Mouse (Mus musculus): ENCODE measurements around the gene Sipa1l1. TPM values are rescaled to one million over a fixed set of nuclear protein-coding genes. Genes with fewer than 3 reads are reported as not detected.

Sipa1l1 gene
- polyA plus RNA-seq, 1 experiment, result 9.7 TPM

- H3K79me3 ChIP-seq (ENCODE audit: low read depth), result no peaks in the 10 kb centered on the region
- TF ChIP-seq MAX (IDR thresholded peaks at IDR 0.05) (no peak), MYOD1 (IDR thresholded peaks at IDR 0.05; ENCODE audit: control insufficient read depth, insufficient read length, low read depth) (no peak), CTCF (IDR thresholded peaks at IDR 0.05; ENCODE audit: control insufficient read depth, insufficient read depth, insufficient read length) (no peak), MYOG (IDR thresholded peaks at IDR 0.05; ENCODE audit: control insufficient read depth, extremely low read depth, insufficient read length) (no peak), CEBPB (IDR thresholded peaks at IDR 0.05; ENCODE audit: low read depth) (no peak), USF1 (IDR thresholded peaks at IDR 0.05; ENCODE audit: low read depth) (no peak), FOSL1 (IDR thresholded peaks at IDR 0.05; ENCODE audit: insufficient read depth, low read length, poor library complexity, severe bottlenecking) (no peak)
- no peak overlapping the region for H3K4me3 ChIP-seq (ENCODE audit: insufficient read depth, poor library complexity, severe bottlenecking)
- no peaks in the 10 kb centered on the region for H3K36me3 ChIP-seq (ENCODE audit: control insufficient read depth, insufficient read depth)
- no peaks in the 10 kb centered on the region for H3K79me2 ChIP-seq (ENCODE audit: control insufficient read depth, insufficient read depth)
- H3ac ChIP-seq (ENCODE audit: control insufficient read depth, insufficient read length, low read depth), result no peak overlapping the region
- no peaks in the 10 kb centered on the region for H3K27me3 ChIP-seq (ENCODE audit: control insufficient read depth, insufficient read depth, insufficient read length)
Measured at GRCm38 (mm10) chr12:82332836-82333614, 163.9 kb downstream of the Sipa1l1 start.

DNA sequence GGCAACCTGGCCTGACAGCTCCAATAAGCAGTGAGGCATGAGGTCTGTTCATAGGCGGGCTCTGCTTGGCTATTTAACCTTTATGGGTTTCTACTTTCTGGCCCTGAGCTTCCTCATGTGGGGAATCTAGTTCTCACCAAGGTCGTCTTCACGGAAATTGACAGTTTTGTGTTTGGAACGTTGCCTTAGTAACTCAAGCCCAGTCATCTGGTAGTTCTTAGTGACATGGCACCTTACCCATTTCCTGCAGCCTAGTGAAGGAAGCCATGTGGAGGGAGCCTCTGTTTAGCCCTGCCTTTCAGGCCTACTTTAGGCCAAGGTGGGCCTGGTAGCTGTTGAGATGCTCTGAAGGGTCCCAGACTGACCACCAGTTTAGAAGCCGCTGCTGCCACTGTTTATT is 164.9 kb downstream of the Sipa1l1 start:
- H3K36me3 ChIP-seq (ENCODE audit: control insufficient read depth, insufficient read depth), result no peaks in the 10 kb centered on the region
- H3ac ChIP-seq (ENCODE audit: control insufficient read depth, insufficient read length, low read depth), result no peak overlapping the region
- no peaks in the 10 kb centered on the region for H3K79me2 ChIP-seq (ENCODE audit: control insufficient read depth, insufficient read depth)
- no peaks in the 10 kb centered on the region for H3K79me3 ChIP-seq (ENCODE audit: low read depth)
- no peak for TF ChIP-seq CEBPB (IDR thresholded peaks at IDR 0.05; ENCODE audit: low read depth)
- no peak for TF ChIP-seq MAX (IDR thresholded peaks at IDR 0.05)
- TF ChIP-seq CTCF (IDR thresholded peaks at IDR 0.05; ENCODE audit: control insufficient read depth, insufficient read depth, insufficient read length), result no peak
- no peak for TF ChIP-seq MYOG (IDR thresholded peaks at IDR 0.05; ENCODE audit: control insufficient read depth, extremely low read depth, insufficient read length)
- TF ChIP-seq MYOD1 (IDR thresholded peaks at IDR 0.05; ENCODE audit: control insufficient read depth, insufficient read length, low read depth), result no peak
- no peak for TF ChIP-seq FOSL1 (IDR thresholded peaks at IDR 0.05; ENCODE audit: insufficient read depth, low read length, poor library complexity, severe bottlenecking)
- no peak for TF ChIP-seq USF1 (IDR thresholded peaks at IDR 0.05; ENCODE audit: low read depth)
- H3K27me3 ChIP-seq (ENCODE audit: control insufficient read depth, insufficient read depth, insufficient read length), result no peaks in the 10 kb centered on the region
- no peak overlapping the region for H3K4me3 ChIP-seq (ENCODE audit: insufficient read depth, poor library complexity, severe bottlenecking)

DNA sequence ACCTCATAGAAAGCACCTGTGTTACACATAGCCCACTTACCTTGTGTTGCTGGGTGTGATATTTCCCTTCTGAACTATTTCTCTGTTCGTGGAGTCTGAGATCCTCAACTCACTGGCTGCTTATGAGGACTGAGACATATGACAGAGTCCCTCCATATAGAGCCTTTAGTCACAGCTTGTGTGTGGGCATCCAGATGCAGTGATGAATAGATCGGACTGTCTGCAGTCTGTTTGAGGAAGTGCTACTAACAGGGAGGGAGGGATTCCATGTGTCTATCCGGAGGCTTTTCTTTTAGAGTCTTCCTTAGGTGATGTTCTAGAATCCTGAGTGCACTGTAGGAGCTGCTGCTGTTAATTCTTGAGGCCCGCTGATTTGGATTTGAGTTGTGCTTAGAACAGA is 165.4 kb downstream of the Sipa1l1 start:
- no peak for TF ChIP-seq MYOG (IDR thresholded peaks at IDR 0.05; ENCODE audit: control insufficient read depth, extremely low read depth, insufficient read length)
- no peak for TF ChIP-seq MYOD1 (IDR thresholded peaks at IDR 0.05; ENCODE audit: control insufficient read depth, insufficient read length, low read depth)
- TF ChIP-seq FOSL1 (IDR thresholded peaks at IDR 0.05; ENCODE audit: insufficient read depth, low read length, poor library complexity, severe bottlenecking), result no peak
- TF ChIP-seq CEBPB (IDR thresholded peaks at IDR 0.05; ENCODE audit: low read depth), result no peak
- TF ChIP-seq CTCF (IDR thresholded peaks at IDR 0.05; ENCODE audit: control insufficient read depth, insufficient read depth, insufficient read length), result no peak
- no peak for TF ChIP-seq USF1 (IDR thresholded peaks at IDR 0.05; ENCODE audit: low read depth)
- TF ChIP-seq MAX (IDR thresholded peaks at IDR 0.05), result no peak
- Histone ChIP-seq H3K4me3 (ENCODE audit: insufficient read depth, poor library complexity, severe bottlenecking) (no peak overlapping the region), H3K79me3 (ENCODE audit: low read depth) (no peaks in the 10 kb centered on the region), H3ac (ENCODE audit: control insufficient read depth, insufficient read length, low read depth) (no peak overlapping the region), H3K27me3 (ENCODE audit: control insufficient read depth, insufficient read depth, insufficient read length) (no peaks in the 10 kb centered on the region), H3K79me2 (ENCODE audit: control insufficient read depth, insufficient read depth) (no peaks in the 10 kb centered on the region), H3K36me3 (ENCODE audit: control insufficient read depth, insufficient read depth) (no peaks in the 10 kb centered on the region)

DNA sequence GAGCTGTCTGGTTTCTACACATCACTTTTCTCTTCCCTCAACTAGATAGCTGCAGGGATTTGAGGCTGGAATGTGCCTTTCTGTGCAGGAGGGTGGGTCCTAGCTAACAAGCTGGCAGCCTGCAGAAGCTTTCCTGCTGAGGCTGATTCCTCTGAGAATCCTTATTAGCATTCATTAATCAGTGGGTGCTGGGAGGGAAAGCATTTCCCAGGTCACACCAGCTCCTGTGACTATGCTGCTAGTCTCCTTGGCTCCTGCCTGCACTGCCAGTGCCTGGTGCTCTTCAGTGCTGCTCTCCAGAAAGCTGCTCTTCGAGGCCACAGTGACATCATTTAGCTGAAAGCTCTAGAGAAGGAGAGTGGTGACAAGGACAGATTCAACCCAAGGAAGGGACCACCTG is 166.0 kb downstream of the Sipa1l1 start:
- Histone ChIP-seq H3ac (ENCODE audit: control insufficient read depth, insufficient read length, low read depth) (no peak overlapping the region), H3K27me3 (ENCODE audit: control insufficient read depth, insufficient read depth, insufficient read length) (no peaks in the 10 kb centered on the region), H3K36me3 (ENCODE audit: control insufficient read depth, insufficient read depth) (no peaks in the 10 kb centered on the region), H3K79me2 (ENCODE audit: control insufficient read depth, insufficient read depth) (no peaks in the 10 kb centered on the region), H3K79me3 (ENCODE audit: low read depth) (no peaks in the 10 kb centered on the region), H3K4me3 (ENCODE audit: insufficient read depth, poor library complexity, severe bottlenecking) (no peak overlapping the region)
- no peak for TF ChIP-seq USF1 (IDR thresholded peaks at IDR 0.05; ENCODE audit: low read depth)
- no peak for TF ChIP-seq MYOD1 (IDR thresholded peaks at IDR 0.05; ENCODE audit: control insufficient read depth, insufficient read length, low read depth)
- no peak for TF ChIP-seq MYOG (IDR thresholded peaks at IDR 0.05; ENCODE audit: control insufficient read depth, extremely low read depth, insufficient read length)
- TF ChIP-seq CEBPB (IDR thresholded peaks at IDR 0.05; ENCODE audit: low read depth), result no peak
- TF ChIP-seq FOSL1 (IDR thresholded peaks at IDR 0.05; ENCODE audit: insufficient read depth, low read length, poor library complexity, severe bottlenecking), result no peak

DNA sequence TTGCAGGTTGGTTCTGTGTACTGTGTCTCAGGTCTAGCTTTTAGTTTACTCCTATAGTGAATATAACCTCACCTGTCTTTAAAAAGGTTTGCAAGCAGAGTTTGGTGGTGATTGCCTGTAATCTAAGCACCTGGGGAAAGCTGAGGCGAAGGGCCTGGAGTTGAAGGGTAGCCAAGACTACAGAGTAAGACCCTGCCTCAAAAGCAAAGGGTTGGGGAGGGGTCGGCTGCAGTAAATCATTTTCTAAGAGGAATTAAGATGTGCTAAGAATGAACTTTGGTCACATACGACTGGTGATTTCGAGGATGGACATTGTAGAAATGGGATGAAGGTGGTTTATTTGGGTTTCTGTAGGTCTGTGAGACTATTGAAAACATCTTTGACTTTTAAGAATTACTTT is 169.4 kb downstream of the Sipa1l1 start:
- Histone ChIP-seq H3K36me3 (ENCODE audit: control insufficient read depth, insufficient read depth) (no peaks in the 10 kb centered on the region), H3K27me3 (ENCODE audit: control insufficient read depth, insufficient read depth, insufficient read length) (no peaks in the 10 kb centered on the region), H3K4me3 (ENCODE audit: insufficient read depth, poor library complexity, severe bottlenecking) (no peak overlapping the region), H3ac (ENCODE audit: control insufficient read depth, insufficient read length, low read depth) (no peak overlapping the region), H3K79me2 (ENCODE audit: control insufficient read depth, insufficient read depth) (no peaks in the 10 kb centered on the region), H3K79me3 (ENCODE audit: low read depth) (no peaks in the 10 kb centered on the region)
- TF ChIP-seq FOSL1 (IDR thresholded peaks at IDR 0.05; ENCODE audit: insufficient read depth, low read length, poor library complexity, severe bottlenecking) (no peak), USF1 (IDR thresholded peaks at IDR 0.05; ENCODE audit: low read depth) (no peak), CEBPB (IDR thresholded peaks at IDR 0.05; ENCODE audit: low read depth) (no peak), CTCF (IDR thresholded peaks at IDR 0.05; ENCODE audit: control insufficient read depth, insufficient read depth, insufficient read length) (no peak), MAX (IDR thresholded peaks at IDR 0.05) (no peak), MYOG (IDR thresholded peaks at IDR 0.05; ENCODE audit: control insufficient read depth, extremely low read depth, insufficient read length) (no peak)
